Mouse (Mus musculus) heart, embryonic 16.5 days (tissue): ENCODE measurements at regions not wholly inside any gene's neighbourhood (a gene's known extent, or its start where the extent isn't known, plus 50 kb on each side); places are given as distances from the start of the nearest gene placed in this dataset.

Source experiments
- ATAC-seq: fragments of 200-750 bp; cut with Nextera tagmentation; replicated peaks from 2 replicates; pipeline ENCODE4 v1.8.0; 2017; ENCODE audit warnings: moderate number of reproducible peaks; ENCODE audit not compliant: insufficient read depth, low FRiP score; ENCODE audit errors: extremely low read depth
- H3K27ac ChIP-seq: fragments of 300-500 bp; sonication (generic); 2 replicates; pipeline ENCODE4 v1.5.1; 2014; ENCODE audit warnings: mild to moderate bottlenecking, low read length, control low read depth, moderate library complexity
- H3K27me3 ChIP-seq: fragments of 300-500 bp; sonication (generic); 2 replicates; pipeline ENCODE4 v1.6.1; 2014; ENCODE audit warnings: low read length, mixed read lengths; ENCODE audit not compliant: control insufficient read depth, insufficient read depth
- H3K36me3 ChIP-seq: fragments of 300-500 bp; sonication (generic); 2 replicates; pipeline ENCODE4 v1.6.1; 2014; ENCODE audit not compliant: control insufficient read depth, insufficient read depth
- H3K4me1 ChIP-seq: fragments of 300-500 bp; sonication (generic); 2 replicates; pipeline ENCODE4 v1.6.1; 2014; ENCODE audit warnings: low read length, mixed read lengths; ENCODE audit not compliant: control insufficient read depth, insufficient read depth
- H3K4me2 ChIP-seq: fragments of 300-500 bp; sonication (generic); 2 replicates; pipeline ENCODE4 v1.6.1; 2014; ENCODE audit warnings: low read depth, mild to moderate bottlenecking, control low read depth, low read length
- H3K4me3 ChIP-seq: fragments of 300-500 bp; sonication (generic); 2 replicates; pipeline ENCODE4 v1.5.1; 2014; ENCODE audit warnings: mild to moderate bottlenecking, control low read depth, low read length
- H3K9ac ChIP-seq: fragments of 300-500 bp; sonication (generic); 2 replicates; pipeline ENCODE4 v1.6.1; 2014; ENCODE audit warnings: low read length, control low read depth
- H3K9me3 ChIP-seq: fragments of 300-500 bp; sonication (generic); replicated peaks from 2 replicates; pipeline ENCODE4 v1.6.1; 2016; ENCODE audit warnings: low read length; ENCODE audit not compliant: control insufficient read depth
- WGBS: fragments of 180-500 bp; shearing (Covaris S2); extraction: QIAGEN DNeasy Blood & Tissue Kit; methylation state at CpG from one replicate; pipeline ENCODE4 v1.1.7; 2014; 5-methylcytosine and 5-hydroxymethylcytosine counted together

- no peak overlapping the region for H3K4me2 ChIP-seq
- no peaks in the 10 kb centered on the region for H3K27me3 ChIP-seq
- 57% methylated on average over 5 of the region's 5 CpGs for WGBS
- ATAC-seq: no peak; the same call in 1 of the 2 replicates
- no peaks in the 10 kb centered on the region for H3K36me3 ChIP-seq
- no peak overlapping the region for H3K4me3 ChIP-seq
- H3K4me1 ChIP-seq: no peaks in the 10 kb centered on the region
- H3K27ac ChIP-seq: no peak overlapping the region
- peaks cover 10% of the 10 kb centered on the region for H3K9me3 ChIP-seq
- H3K9ac ChIP-seq: no peak overlapping the region
These were observed 142.2 kb downstream of the Zbtb18 start for GRCm38 (mm10) chr1:177584302-177584886.

- H3K4me1 ChIP-seq: no peaks in the 10 kb centered on the region
- no peaks in the 10 kb centered on the region for H3K27me3 ChIP-seq
- H3K4me2 ChIP-seq: no peak overlapping the region
- H3K9me3 ChIP-seq: peaks cover 10% of the 10 kb centered on the region
- H3K36me3 ChIP-seq: no peaks in the 10 kb centered on the region
- H3K27ac ChIP-seq: no peak overlapping the region
- no peak overlapping the region for H3K4me3 ChIP-seq
- ATAC-seq: no peak; the same call in 1 of the 2 replicates
- 75% methylated on average over 2 of the region's 2 CpGs for WGBS
- H3K9ac ChIP-seq: no peak overlapping the region
These were observed 143.2 kb downstream of the Zbtb18 start for GRCm38 (mm10) chr1:177585320-177585719.

GRCm38 (mm10) chr1:177589034-177589433 is 140.6 kb upstream of the 1700016C15Rik start:
- Histone ChIP-seq H3K27me3 (no peaks in the 10 kb centered on the region), H3K4me1 (no peaks in the 10 kb centered on the region), H3K4me2 (no peak overlapping the region), H3K36me3 (no peaks in the 10 kb centered on the region), H3K4me3 (no peak overlapping the region), H3K27ac (no peak overlapping the region), H3K9me3 (no peaks in the 10 kb centered on the region), H3K9ac (no peak overlapping the region)
- 86% methylated on average over 7 of the region's 7 CpGs for WGBS
- ATAC-seq: no peak

GRCm38 (mm10) chr1:177589656-177590055 is 140.0 kb upstream of the 1700016C15Rik start:
- no peak for ATAC-seq
- Histone ChIP-seq H3K27ac (no peak overlapping the region), H3K9ac (no peak overlapping the region), H3K36me3 (no peaks in the 10 kb centered on the region), H3K4me3 (no peak overlapping the region), H3K4me2 (no peak overlapping the region), H3K9me3 (no peaks in the 10 kb centered on the region), H3K27me3 (no peaks in the 10 kb centered on the region), H3K4me1 (no peaks in the 10 kb centered on the region)
- 94% methylated on average over 4 of the region's 4 CpGs for WGBS

- Histone ChIP-seq H3K9me3 (no peaks in the 10 kb centered on the region), H3K4me2 (no peak overlapping the region), H3K9ac (no peak overlapping the region), H3K27me3 (no peaks in the 10 kb centered on the region), H3K4me1 (no peaks in the 10 kb centered on the region), H3K27ac (no peak overlapping the region), H3K4me3 (no peak overlapping the region), H3K36me3 (no peaks in the 10 kb centered on the region)
- 85% methylated on average over 3 of the region's 3 CpGs for WGBS
- ATAC-seq: no peak
These were observed 137.9 kb upstream of the 1700016C15Rik start for GRCm38 (mm10) chr1:177591742-177592141.

- Histone ChIP-seq H3K9me3 (no peaks in the 10 kb centered on the region), H3K27ac (no peak overlapping the region), H3K4me2 (no peak overlapping the region), H3K9ac (no peak overlapping the region), H3K36me3 (no peaks in the 10 kb centered on the region), H3K27me3 (no peaks in the 10 kb centered on the region), H3K4me3 (no peak overlapping the region), H3K4me1 (no peaks in the 10 kb centered on the region)
- WGBS: 84% methylated on average over 9 of the region's 9 CpGs
- ATAC-seq: no peak
These were observed 137.3 kb upstream of the 1700016C15Rik start for GRCm38 (mm10) chr1:177592337-177592736.

GRCm38 (mm10) chr1:177594341-177594740 is 135.3 kb upstream of the 1700016C15Rik start:
- Histone ChIP-seq H3K36me3 (no peaks in the 10 kb centered on the region), H3K4me2 (no peak overlapping the region), H3K9me3 (no peaks in the 10 kb centered on the region), H3K27me3 (no peaks in the 10 kb centered on the region), H3K27ac (no peak overlapping the region), H3K4me1 (no peaks in the 10 kb centered on the region), H3K9ac (no peak overlapping the region), H3K4me3 (no peak overlapping the region)
- ATAC-seq: no peak
- 86% methylated on average over 13 of the region's 13 CpGs for WGBS

GRCm38 (mm10) chr1:177595326-177595914 is 134.2 kb upstream of the 1700016C15Rik start:
- no peaks in the 10 kb centered on the region for H3K9me3 ChIP-seq
- WGBS: 77% methylated on average over 7 of the region's 7 CpGs
- no peak overlapping the region for H3K27ac ChIP-seq
- H3K4me2 ChIP-seq: no peak overlapping the region
- H3K36me3 ChIP-seq: no peaks in the 10 kb centered on the region
- no peaks in the 10 kb centered on the region for H3K27me3 ChIP-seq
- H3K4me3 ChIP-seq: no peak overlapping the region
- H3K4me1 ChIP-seq: no peaks in the 10 kb centered on the region
- no peak for ATAC-seq
- H3K9ac ChIP-seq: no peak overlapping the region

- no peaks in the 10 kb centered on the region for H3K9me3 ChIP-seq
- H3K27ac ChIP-seq: no peak overlapping the region
- H3K4me1 ChIP-seq: no peaks in the 10 kb centered on the region
- ATAC-seq: no peak
- H3K36me3 ChIP-seq: no peaks in the 10 kb centered on the region
- no peaks in the 10 kb centered on the region for H3K27me3 ChIP-seq
- H3K4me3 ChIP-seq: no peak overlapping the region
- 83% methylated on average over 4 of the region's 4 CpGs for WGBS
- no peak overlapping the region for H3K9ac ChIP-seq
- no peak overlapping the region for H3K4me2 ChIP-seq
These were observed 132.6 kb upstream of the 1700016C15Rik start for GRCm38 (mm10) chr1:177597036-177597435.
